Mouse (Mus musculus) myocyte (in vitro differentiated cells): Measurements from ENCODE around the gene Slc24a4.

Source experiments
- CEBPB ChIP-seq: IDR thresholded peaks from 2 replicates; pipeline ENCODE4 v1.6.1; 2011; ENCODE audit warnings: mild to moderate bottlenecking, moderate library complexity; ENCODE audit not compliant: poor library complexity, insufficient read depth, severe bottlenecking
- E2F4 ChIP-seq: IDR thresholded peaks from one replicate; pipeline ENCODE4 v1.6.1; 2011; ENCODE audit warnings: mild to moderate bottlenecking, control low read depth, moderate library complexity; ENCODE audit not compliant: insufficient read depth
- MAX ChIP-seq: IDR thresholded peaks from one replicate; pipeline ENCODE4 v1.6.1; 2011; ENCODE audit warnings: low read depth, mild to moderate bottlenecking, control low read depth
- MYOD1 ChIP-seq, 3 experiments: IDR thresholded peaks; one replicate each; pipeline ENCODE4 v1.6.1; 2011; ENCODE audit warnings: control low read depth in 2 of 3, low read depth in 2 of 3, mild to moderate bottlenecking in 2 of 3, moderate library complexity in 1 of 3; ENCODE audit not compliant: insufficient read length in 2 of 3, control insufficient read depth in 1 of 3
- MYOG ChIP-seq, 3 experiments: IDR thresholded peaks; one replicate each; pipeline ENCODE4 v1.6.1; 2011; ENCODE audit warnings: control low read depth in 2 of 3, low read depth in 2 of 3, mild to moderate bottlenecking in 2 of 3; ENCODE audit not compliant: insufficient read length in 2 of 3, control insufficient read depth in 1 of 3, insufficient read depth in 1 of 3
- POLR2A ChIP-seq: IDR thresholded peaks from one replicate; pipeline ENCODE4 v1.6.1; 2011; ENCODE audit warnings: low read depth, mild to moderate bottlenecking, control low read depth, moderate library complexity; ENCODE audit not compliant: insufficient read length
- SRF ChIP-seq: IDR thresholded peaks from one replicate; pipeline ENCODE4 v1.6.1; 2011; ENCODE audit warnings: low read depth; ENCODE audit not compliant: control insufficient read depth, insufficient read length
- TCF12 ChIP-seq: IDR thresholded peaks from one replicate; pipeline ENCODE4 v1.6.1; 2011; ENCODE audit warnings: mild to moderate bottlenecking, control low read depth; ENCODE audit not compliant: poor library complexity, insufficient read depth, severe bottlenecking
- TCF3 ChIP-seq: IDR thresholded peaks from one replicate; pipeline ENCODE4 v1.6.1; 2011; ENCODE audit warnings: low read depth, control low read depth; ENCODE audit not compliant: insufficient read length
- USF1 ChIP-seq: IDR thresholded peaks from one replicate; pipeline ENCODE4 v1.6.1; 2011; ENCODE audit warnings: low read depth, mild to moderate bottlenecking, control low read depth, moderate library complexity

DNA sequence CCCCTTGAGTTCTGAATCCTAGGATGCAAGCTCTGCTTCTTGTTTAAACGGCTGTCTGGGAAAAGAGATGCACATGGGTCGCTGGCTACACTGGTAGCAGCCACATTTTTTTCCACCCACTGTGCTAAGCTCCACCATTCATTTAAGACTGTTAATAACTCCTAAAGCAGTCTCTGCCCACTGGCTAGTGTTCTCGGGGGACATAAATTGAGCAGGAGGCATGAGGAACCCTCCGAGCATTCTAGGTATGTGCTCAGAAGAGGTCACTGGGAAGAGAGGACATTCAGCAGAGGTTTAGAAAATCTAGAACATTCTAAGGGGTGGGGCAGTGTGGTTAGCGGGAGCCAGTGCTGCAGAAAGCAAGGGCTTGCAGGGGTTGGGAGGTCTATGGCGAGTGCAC, 156.8 kb downstream of the Slc24a4 start:
- no peak for TF ChIP-seq USF1
- no peak for TF ChIP-seq POLR2A
- TF ChIP-seq MAX: no peak
- TF ChIP-seq SRF: no peak
- TF ChIP-seq MYOD1 (IDR thresholded peaks at IDR 0.05; ENCODE audit: control insufficient read depth in 1 of 3, insufficient read length in 2 of 3, low read depth in 2 of 3): no peak
- TF ChIP-seq TCF12: no peak
- no peak for TF ChIP-seq E2F4
- TF ChIP-seq TCF3: no peak
- no peak for TF ChIP-seq CEBPB
- TF ChIP-seq MYOG (IDR thresholded peaks at IDR 0.05; ENCODE audit: control insufficient read depth in 1 of 3, insufficient read depth in 1 of 3, insufficient read length in 2 of 3, low read depth in 2 of 3): peak in 1 of 3 experiments; percentile 52
